Mouse (Mus musculus) embryonic facial prominence, embryonic 15.5 days (tissue): ENCODE results near the gene Stpg3. TPM values are rescaled to one million over a fixed set of nuclear protein-coding genes. Genes with fewer than 3 reads are reported as not detected.

ENCODE experiments used
- ATAC-seq: fragments of 200-750 bp; cut with Nextera tagmentation; 2 replicates; pipeline ENCODE4 v1.8.0; 2017; ENCODE audit warnings: low read depth, moderate TSS enrichment; ENCODE audit not compliant: insufficient number of reproducible peaks, low FRiP score, low TSS enrichment
- H3K27ac ChIP-seq: fragments of 300-500 bp; sonication (generic); replicated peaks from 2 replicates; pipeline ENCODE4 v1.5.1; 2015; ENCODE audit warnings: mild to moderate bottlenecking, inconsistent platforms
- H3K27me3 ChIP-seq: fragments of 300-500 bp; sonication (generic); 2 replicates; pipeline ENCODE4 v1.6.1; 2015; ENCODE audit warnings: inconsistent platforms
- H3K36me3 ChIP-seq: fragments of 300-500 bp; sonication (generic); 2 replicates; pipeline ENCODE4 v1.6.1; 2015; ENCODE audit warnings: mild to moderate bottlenecking, inconsistent platforms
- H3K4me1 ChIP-seq: fragments of 300-500 bp; sonication (generic); 2 replicates; pipeline ENCODE4 v1.6.1; 2015; ENCODE audit warnings: inconsistent platforms
- H3K4me2 ChIP-seq: fragments of 300-500 bp; sonication (generic); replicated peaks from 2 replicates; pipeline ENCODE4 v1.6.1; 2015; ENCODE audit warnings: mild to moderate bottlenecking, inconsistent platforms
- H3K4me3 ChIP-seq: fragments of 300-500 bp; sonication (generic); replicated peaks from 2 replicates; pipeline ENCODE4 v1.5.1; 2015; ENCODE audit warnings: mild to moderate bottlenecking, inconsistent platforms
- H3K9ac ChIP-seq: fragments of 300-500 bp; sonication (generic); 2 replicates; pipeline ENCODE4 v1.6.1; 2015; ENCODE audit warnings: inconsistent platforms
- H3K9me3 ChIP-seq: fragments of 300-500 bp; sonication (generic); replicated peaks from 2 replicates; pipeline ENCODE4 v1.6.1; 2016; ENCODE audit warnings: inconsistent platforms
- WGBS: fragments of 180-500 bp; shearing (Covaris S2); methylation state at CpG from one replicate; pipeline ENCODE4 v1.1.7; 2015; 5-methylcytosine and 5-hydroxymethylcytosine counted together
- polyA plus RNA-seq: library from polyadenylated mRNA; unstranded; fragments of >200 nt; fragmentation: Nextera tagmentation; extraction: Ambion mirVana; gene quantifications from 2 replicates; pipeline ENCODE4 v1.2.1, GENCODE M21; 2015

The Stpg3 gene
- polyA plus RNA-seq, 1 experiment from 2014 or later: not detected

DNA sequence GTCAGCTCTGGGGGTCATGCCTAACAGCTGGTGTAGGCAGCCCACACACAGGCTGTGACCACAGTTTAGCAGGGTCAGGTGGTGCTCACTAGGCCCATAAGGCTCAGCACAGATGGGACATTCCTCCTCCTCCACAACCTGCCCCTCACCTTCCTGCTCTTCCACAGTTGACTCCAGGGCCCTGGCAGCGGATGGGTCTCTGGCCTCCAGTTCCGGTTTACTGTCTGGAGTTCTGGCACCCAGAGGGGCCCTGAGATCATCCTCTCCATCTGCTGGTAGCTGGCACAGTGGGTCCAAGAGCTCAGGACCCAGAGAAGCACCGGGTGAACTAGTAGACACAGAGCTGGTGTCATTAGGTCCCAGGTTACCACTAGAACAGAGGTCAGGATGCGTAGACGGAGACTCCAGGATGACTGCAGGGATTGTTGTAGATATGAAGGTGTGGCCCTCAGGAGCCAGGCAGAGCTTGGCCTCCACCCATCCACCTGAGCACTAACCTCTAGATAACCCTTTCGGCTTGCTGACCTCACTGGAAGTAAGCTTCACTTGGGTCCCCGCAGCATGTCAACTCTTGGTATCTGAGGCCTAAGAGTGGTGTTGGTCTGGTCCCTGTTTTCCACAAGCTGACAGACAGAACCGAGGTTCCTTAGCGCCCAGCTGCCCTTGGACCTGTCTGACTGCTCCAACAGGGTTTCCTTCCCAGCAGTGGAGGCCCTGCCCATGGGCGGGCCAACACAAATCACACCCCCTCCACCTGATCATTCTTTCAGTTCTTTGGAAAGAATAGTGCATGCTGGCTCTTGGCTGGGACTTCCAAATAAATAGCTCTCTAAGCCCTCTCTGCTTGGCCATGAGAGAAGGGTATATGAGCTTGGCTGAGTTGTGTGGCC is 32.0 kb upstream of the Stpg3 start, which contains the start of gene AL732309.1:
TSS of gene AL732309.1 (minus strand) at position 681 of the 890 bp plus-strand sequence.
- 82% methylated on average over 10 of the region's 10 CpGs for WGBS

DNA sequence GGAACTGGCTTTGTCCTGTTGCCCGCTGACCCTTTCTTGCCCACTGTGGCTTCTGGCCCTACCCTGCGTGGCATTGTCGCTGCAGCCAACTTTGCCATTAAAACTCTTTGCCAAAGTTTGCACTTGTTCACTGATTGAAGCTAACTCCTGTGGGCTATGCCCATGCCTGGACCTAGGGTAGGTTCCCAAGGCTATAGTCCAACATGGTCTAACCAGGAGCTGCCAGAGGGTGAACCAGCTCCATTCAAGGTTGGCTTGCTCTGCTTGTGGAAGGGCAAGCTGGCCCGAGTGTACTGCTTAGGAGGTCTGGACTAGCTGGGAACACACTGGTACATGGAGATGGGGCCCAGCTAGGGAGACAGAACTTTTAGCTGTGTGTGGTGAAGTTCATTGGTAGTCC is 29.7 kb upstream of the Stpg3 start:
- no peak overlapping the region for H3K4me2 ChIP-seq
- no peak for ATAC-seq
- peaks cover 28% of the 10 kb centered on the region for H3K36me3 ChIP-seq

More for the DNA sequence above, 32.0 kb upstream of the Stpg3 start, which contains the start of gene AL732309.1:
- Histone ChIP-seq H3K4me1 (peaks cover 16% of the 10 kb centered on the region), H3K27me3 (peaks cover 21% of the 10 kb centered on the region), H3K9me3 (no peaks in the 10 kb centered on the region), H3K27ac (peak within 1 kb of the TSS; percentile 65; the same call in 1 of the 2 replicates), H3K4me2 (no peak within 1 kb of the TSS), H3K36me3 (peaks cover 51% of the 10 kb centered on the region), H3K4me3 (no peak within 1 kb of the TSS), H3K9ac (no peak within 1 kb of the TSS)
- ATAC-seq: no peak

DNA sequence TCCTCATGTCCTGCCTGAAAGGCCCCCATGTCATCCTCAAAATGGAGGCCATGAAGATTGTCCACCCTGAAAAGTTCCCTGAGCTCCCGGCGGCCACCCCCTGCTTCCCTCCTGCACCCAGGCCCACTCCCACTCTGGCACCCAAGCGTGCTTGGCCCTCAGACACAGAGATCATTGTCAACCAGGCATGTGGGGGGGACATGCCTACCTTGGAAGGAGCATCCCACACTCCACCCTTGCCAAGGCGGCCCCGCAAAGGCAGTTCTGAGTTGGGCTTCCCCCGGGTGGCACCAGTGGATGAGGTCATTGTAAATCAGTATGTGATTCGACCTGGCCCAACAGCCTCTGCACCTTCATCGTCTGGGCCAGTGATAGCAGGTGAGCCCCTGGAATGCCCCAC is 28.9 kb upstream of the Stpg3 start:
- Histone ChIP-seq H3K4me2 (no peak overlapping the region), H3K4me3 (peak overlapping the region; percentile 56; the same call in 1 of the 2 replicates), H3K27ac (no peak overlapping the region), H3K4me1 (peaks cover 29% of the 10 kb centered on the region), H3K27me3 (peaks cover 24% of the 10 kb centered on the region), H3K9ac (no peak overlapping the region), H3K36me3 (peaks cover 22% of the 10 kb centered on the region), H3K9me3 (no peaks in the 10 kb centered on the region)
- WGBS: 71% methylated on average over 8 of the region's 8 CpGs
- ATAC-seq: no peak

More for the DNA sequence above, 29.7 kb upstream of the Stpg3 start:
- Histone ChIP-seq H3K27ac (no peak overlapping the region), H3K9me3 (no peaks in the 10 kb centered on the region), H3K27me3 (peaks cover 24% of the 10 kb centered on the region), H3K4me3 (no peak overlapping the region), H3K9ac (no peak overlapping the region), H3K4me1 (peaks cover 29% of the 10 kb centered on the region)
- WGBS: 84% methylated on average over 4 of the region's 4 CpGs

DNA sequence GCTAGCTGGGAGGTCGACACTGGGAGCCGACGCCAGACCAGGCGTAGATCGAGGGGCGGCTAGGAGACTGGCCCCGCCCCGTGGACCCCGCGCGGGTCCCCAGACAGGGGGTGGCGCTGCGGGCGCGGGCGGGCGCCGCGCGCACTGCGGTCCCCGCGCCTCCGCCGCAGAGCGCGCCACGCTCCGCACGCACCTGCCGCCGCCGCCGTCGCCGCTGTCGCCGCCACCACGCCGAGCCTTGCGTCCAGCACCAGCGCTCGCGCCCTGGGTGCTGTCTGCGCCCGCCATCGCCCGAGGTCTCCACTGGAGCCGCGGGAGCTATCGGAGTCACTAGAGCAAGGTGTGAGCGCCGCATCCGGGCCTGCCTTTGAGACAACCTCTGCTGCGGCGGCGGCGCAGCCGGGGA is 27.7 kb upstream of the Stpg3 start, which contains the start of the genes Rnf208 and Cysrt1:
TSS of gene Rnf208 (plus strand) at position 155 of the 406 bp plus-strand sequence.
TSS of gene Cysrt1 (minus strand) at position 352 of the 406 bp plus-strand sequence.
- H3K4me3 ChIP-seq: peak within 1 kb of the TSS; percentile 56
- H3K4me2 ChIP-seq: peak within 1 kb of the TSS; percentile 94
- ATAC-seq: no peak
- no peaks in the 10 kb centered on the region for H3K9me3 ChIP-seq
- peaks cover 24% of the 10 kb centered on the region for H3K27me3 ChIP-seq
- under 1% methylated on average over 52 of the region's 59 CpGs for WGBS
- peaks cover 29% of the 10 kb centered on the region for H3K4me1 ChIP-seq
- H3K9ac ChIP-seq: peak within 1 kb of the TSS; percentile 26
- H3K36me3 ChIP-seq: peaks cover 11% of the 10 kb centered on the region; the same call in 1 of the 2 replicates
- peak within 1 kb of the TSS; percentile 81 for H3K27ac ChIP-seq

DNA sequence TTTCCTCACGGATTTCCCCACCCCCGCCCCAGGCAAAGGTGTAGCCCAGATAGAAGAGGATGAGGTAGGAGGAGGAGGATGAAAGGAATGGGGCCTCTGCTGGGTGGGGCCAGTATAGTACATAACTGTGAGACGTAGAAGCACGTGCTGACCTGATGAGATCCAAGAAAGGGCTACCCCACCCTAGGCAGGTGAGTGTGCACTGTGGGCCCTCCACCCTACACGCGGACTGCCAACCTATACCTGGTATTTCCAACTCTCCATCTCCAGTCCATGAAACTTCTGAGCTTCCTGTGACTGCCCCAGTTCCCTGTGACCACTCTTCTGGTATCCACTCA is 27.0 kb upstream of the Stpg3 start:
- Histone ChIP-seq H3K36me3 (peaks cover 11% of the 10 kb centered on the region; the same call in 1 of the 2 replicates), H3K9ac (no peak overlapping the region), H3K27me3 (peaks cover 24% of the 10 kb centered on the region), H3K4me1 (peaks cover 29% of the 10 kb centered on the region), H3K9me3 (no peaks in the 10 kb centered on the region), H3K4me2 (peak overlapping the region; percentile 94), H3K27ac (peak overlapping the region; percentile 81), H3K4me3 (peak overlapping the region; percentile 56)
- WGBS: 7% methylated on average over 6 of the region's 6 CpGs
- ATAC-seq: peak; percentile 41

DNA sequence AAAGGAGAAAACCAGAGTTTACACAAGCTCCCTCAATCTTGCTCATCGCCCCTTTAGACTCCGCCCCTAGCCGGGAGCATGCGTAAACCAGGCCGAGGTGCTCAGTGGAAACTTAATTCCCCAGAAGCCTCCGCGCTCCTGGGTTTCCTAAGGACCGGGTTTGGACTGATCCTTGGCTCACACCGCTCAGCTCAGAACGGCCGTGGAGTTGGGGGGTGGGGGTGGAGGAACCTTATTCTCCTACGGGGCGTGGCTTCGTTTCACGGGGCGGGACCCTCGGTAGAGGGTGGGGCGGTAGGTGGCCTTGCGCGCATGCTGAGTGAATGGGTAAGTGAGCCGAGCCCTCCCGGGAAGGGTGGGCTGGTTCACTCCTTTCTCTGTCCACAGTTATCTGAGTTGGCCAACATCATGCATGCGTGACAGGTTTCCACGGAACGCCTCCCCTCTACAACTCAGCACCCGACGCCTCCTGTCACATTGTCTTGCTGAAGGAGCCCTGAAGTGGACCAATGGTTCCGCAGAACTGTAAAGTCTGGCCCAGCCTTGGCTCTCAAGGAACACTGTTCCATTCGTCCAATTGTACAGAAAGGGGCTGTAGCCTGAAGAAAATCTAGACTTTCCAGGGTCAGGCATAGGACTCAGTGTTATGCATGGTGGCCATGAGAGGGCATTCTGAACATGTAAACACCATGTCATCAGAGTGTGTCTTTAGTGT is 26.4 kb upstream of the Stpg3 start:
- Histone ChIP-seq H3K4me1 (peaks cover 29% of the 10 kb centered on the region), H3K27ac (peak overlapping the region; percentile 81), H3K27me3 (peaks cover 24% of the 10 kb centered on the region), H3K9me3 (no peaks in the 10 kb centered on the region), H3K9ac (peak overlapping the region; percentile 12), H3K4me2 (peak overlapping the region; percentile 94), H3K36me3 (peaks cover 8% of the 10 kb centered on the region; the same call in 1 of the 2 replicates), H3K4me3 (peak overlapping the region; percentile 56)
- whole genome bisulfite sequencing: 1% methylated on average over 29 of the region's 29 CpGs
- peak; percentile 71 for ATAC-seq

DNA sequence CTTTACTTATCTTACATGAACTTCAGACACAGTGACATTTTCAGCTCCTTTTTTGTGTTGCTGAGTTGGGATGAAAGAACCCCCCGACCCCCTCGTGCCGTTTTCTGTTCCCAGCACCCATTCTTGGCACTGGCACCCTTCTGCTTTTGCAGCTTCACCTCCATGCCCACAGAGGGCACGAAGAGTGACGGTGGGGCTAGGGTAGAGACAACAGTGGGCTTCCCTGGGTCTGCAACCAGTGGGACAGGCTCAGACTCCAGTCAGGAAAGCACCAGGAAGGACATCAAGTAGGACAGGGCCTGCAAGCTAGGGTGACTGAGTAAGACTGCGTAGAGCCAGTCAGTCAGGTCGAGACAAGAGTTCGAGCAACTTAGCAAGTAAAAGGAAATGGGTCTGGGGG is 25.9 kb upstream of the Stpg3 start:
- Histone ChIP-seq H3K4me3 (peak overlapping the region; percentile 56), H3K36me3 (peaks cover 3% of the 10 kb centered on the region; the same call in 1 of the 2 replicates), H3K9ac (peak overlapping the region; percentile 12; the same call in 1 of the 2 replicates), H3K27me3 (peaks cover 24% of the 10 kb centered on the region), H3K4me1 (peaks cover 29% of the 10 kb centered on the region), H3K27ac (peak overlapping the region; percentile 81), H3K4me2 (peak overlapping the region; percentile 94), H3K9me3 (no peaks in the 10 kb centered on the region)
- no peak for ATAC-seq
- 45% methylated on average over 8 of the region's 8 CpGs for WGBS

DNA sequence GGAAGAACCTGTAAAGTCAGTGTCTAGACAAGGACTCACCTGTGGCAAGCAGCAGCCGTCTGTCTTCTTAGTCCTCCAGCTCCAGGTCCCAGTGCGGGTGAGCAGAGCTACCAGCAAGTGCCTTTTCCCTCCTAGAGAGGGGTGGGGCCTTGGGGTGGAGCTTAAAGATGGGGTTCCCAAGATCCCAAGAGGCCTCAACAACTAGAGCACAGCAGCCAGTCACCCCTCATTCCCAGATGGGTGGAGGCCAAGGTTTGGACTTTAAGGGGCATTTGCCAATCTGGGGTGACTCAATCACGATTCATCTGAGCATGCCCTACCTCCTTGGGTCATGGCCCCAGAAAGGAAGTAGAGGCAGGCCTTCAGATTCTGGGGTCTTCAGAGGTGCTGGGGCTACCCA is 25.3 kb upstream of the Stpg3 start:
- H3K4me2 ChIP-seq: no peak overlapping the region
- no peaks in the 10 kb centered on the region for H3K36me3 ChIP-seq
- WGBS: 86% methylated on average over 3 of the region's 3 CpGs
- peaks cover 24% of the 10 kb centered on the region for H3K27me3 ChIP-seq
- peaks cover 29% of the 10 kb centered on the region for H3K4me1 ChIP-seq
- H3K9me3 ChIP-seq: no peaks in the 10 kb centered on the region
- H3K27ac ChIP-seq: no peak overlapping the region
- no peak for ATAC-seq
- H3K4me3 ChIP-seq: 0 out of 2 replicates have a peak overlapping the region, but pooled peaks have one; percentile 1
- no peak overlapping the region for H3K9ac ChIP-seq

DNA sequence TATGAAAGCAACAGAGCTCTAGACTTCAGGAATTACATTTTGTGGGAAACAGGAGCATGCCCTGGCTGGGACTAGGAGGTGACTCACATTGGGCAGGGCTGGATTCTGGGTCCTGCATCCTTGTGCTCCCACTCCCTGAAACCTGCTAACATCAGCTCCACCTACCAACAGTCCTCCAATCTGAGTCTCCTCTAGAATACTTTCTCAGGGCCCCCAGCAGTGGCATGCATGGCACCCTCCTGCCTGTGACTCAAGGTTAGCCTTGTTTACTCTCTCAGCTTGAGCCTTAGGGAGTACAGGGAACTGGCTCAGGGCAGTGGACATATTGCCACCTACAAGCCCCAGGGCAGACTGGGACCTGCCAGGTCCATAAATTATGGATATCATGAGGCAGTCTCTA is 23.7 kb upstream of the Stpg3 start:
- peaks cover 23% of the 10 kb centered on the region for H3K27me3 ChIP-seq
- H3K36me3 ChIP-seq: no peaks in the 10 kb centered on the region
- no peak overlapping the region for H3K4me3 ChIP-seq
- H3K4me2 ChIP-seq: no peak overlapping the region
- H3K9me3 ChIP-seq: no peaks in the 10 kb centered on the region
- H3K4me1 ChIP-seq: peaks cover 29% of the 10 kb centered on the region
- ATAC-seq: no peak
- H3K9ac ChIP-seq: no peak overlapping the region
- peak overlapping the region; percentile 55 for H3K27ac ChIP-seq

DNA sequence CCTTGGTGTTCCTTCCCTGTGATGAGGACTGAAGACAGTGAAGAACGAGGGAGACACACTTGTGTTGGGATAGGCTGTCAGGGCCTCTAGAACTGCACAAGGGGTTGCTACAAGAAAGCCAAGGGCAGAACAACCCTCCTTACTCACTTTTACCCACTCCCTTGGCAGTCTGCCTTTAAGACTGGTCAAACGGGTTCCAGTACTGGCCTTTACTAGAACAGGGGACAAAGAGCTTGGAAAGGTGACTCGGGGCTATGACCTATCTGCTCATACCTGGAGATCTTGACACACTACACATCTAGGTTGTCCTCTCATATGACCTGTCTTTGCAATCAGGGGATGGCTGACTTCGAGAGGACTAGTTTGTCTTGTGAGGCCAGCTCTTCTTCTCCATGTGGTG is 23.1 kb upstream of the Stpg3 start:
- H3K36me3 ChIP-seq: no peaks in the 10 kb centered on the region
- no peak overlapping the region for H3K4me3 ChIP-seq
- ATAC-seq: no peak
- peak overlapping the region; percentile 55; the same call in 1 of the 2 replicates for H3K27ac ChIP-seq
- H3K9me3 ChIP-seq: no peaks in the 10 kb centered on the region
- no peak overlapping the region for H3K4me2 ChIP-seq
- peaks cover 18% of the 10 kb centered on the region for H3K27me3 ChIP-seq
- 60% methylated on average over 4 of the region's 4 CpGs for WGBS
- peaks cover 24% of the 10 kb centered on the region for H3K4me1 ChIP-seq
- H3K9ac ChIP-seq: no peak overlapping the region

DNA sequence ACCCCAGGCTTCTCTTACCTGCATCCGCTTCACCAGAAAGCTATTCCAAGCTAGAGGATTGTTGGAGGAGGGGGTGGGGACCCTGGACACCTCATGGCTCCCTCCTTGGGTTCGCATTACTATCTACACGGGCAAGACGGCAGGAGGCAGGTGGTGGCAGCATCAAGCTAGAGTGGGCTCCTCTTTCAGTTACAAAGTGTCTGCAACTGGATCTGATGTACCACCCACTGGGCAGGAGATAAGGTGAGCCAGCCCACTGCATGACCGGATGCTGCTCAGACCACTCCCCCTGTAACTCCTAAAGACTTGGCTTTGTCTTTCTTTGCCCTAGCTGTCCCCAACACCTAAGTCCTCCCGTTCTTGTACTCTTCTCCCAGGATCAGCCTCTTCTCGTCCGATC is 22.2 kb upstream of the Stpg3 start, which contains the start of gene Rnf224:
TSS of gene Rnf224 (minus strand) at position 174 of the 400 bp plus-strand sequence.
- Histone ChIP-seq H3K27me3 (peaks cover 9% of the 10 kb centered on the region; the same call in 1 of the 2 replicates), H3K36me3 (no peaks in the 10 kb centered on the region), H3K9ac (no peak within 1 kb of the TSS), H3K27ac (peak within 1 kb of the TSS; percentile 55; the same call in 1 of the 2 replicates), H3K4me3 (no peak within 1 kb of the TSS), H3K4me2 (no peak within 1 kb of the TSS), H3K4me1 (peaks cover 15% of the 10 kb centered on the region), H3K9me3 (no peaks in the 10 kb centered on the region)
- no peak for ATAC-seq
- WGBS: 27% methylated on average over 8 of the region's 8 CpGs
